Mouse (Mus musculus) small intestine, adult 2 months (tissue): ENCODE measurements around the gene Hdgf.
"Not testable (repeated sequence)": the region's sequence is repeated elsewhere in the genome, so short reads cannot be mapped to it uniquely, and the experiment has no call there.

Source experiments
- CTCF ChIP-seq: fragments of 200-500 bp; IDR thresholded peaks from 2 replicates; pipeline ENCODE4 v1.5.1; 2012; ENCODE audit warnings: low read depth, mild to moderate bottlenecking, control low read depth, inconsistent platforms, low read length, moderate library complexity, mixed read lengths; ENCODE audit not compliant: insufficient replicate concordance, insufficient read length; ENCODE audit errors: extremely low read depth
- POLR2A ChIP-seq: fragments of 200-500 bp; IDR thresholded peaks from 2 replicates; pipeline ENCODE4 v1.6.1; 2012; ENCODE audit warnings: low read depth, mild to moderate bottlenecking, control low read depth, inconsistent platforms, low read length, moderate library complexity

DNA sequence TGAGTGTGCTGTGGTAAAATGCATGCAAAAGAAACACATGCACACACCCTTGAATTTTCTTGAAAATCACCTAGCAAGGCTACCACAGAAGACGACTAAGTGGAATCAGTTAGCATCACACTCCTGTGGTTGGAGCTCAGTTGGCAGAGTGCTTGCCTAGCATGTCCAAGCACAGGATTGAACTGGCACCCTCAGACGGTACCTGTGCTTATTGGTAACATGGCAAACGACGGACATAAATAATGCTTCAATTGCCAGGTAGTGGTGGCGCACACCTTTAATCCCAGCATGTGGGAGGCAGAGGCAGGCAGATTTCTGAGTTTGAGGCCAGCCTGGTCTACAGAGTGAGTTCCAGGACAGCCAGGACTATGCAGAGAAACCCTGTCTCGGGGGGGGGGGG, 4.2 kb upstream of the Hdgf start:
- not testable (repeated sequence) for TF ChIP-seq POLR2A, CTCF
